Mouse (Mus musculus): ENCODE results near the gene Gse1. TPM values are rescaled to one million over a fixed set of nuclear protein-coding genes. Genes with fewer than 3 reads are reported as not detected.

Gene Gse1
- polyA plus RNA-seq, 1 experiment: 24.0 TPM

DNA sequence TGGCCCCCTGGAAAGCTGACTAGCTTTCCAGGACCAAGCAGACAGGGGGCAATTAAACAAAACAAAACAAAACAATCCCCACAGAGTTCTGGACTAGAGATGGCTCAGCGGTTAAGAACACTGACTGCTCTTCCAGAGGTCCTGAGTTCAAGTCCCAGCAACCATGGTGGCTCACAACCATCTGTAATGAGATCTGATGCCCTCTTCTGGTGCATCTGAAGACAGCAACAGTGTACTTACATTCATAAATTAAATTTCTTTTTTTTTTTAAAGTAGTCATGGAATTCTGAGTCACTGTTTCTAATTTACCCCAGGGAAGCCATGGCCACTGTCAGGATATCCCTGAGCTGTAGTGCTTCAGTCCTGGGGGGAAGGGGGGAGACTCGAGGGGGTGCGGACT is 386.2 kb downstream of the Gse1 start:
- no peak for DNase-seq (ENCODE audit: low read depth)

- DNase-seq (ENCODE audit: low read depth): no peak
Observed at GRCm38 (mm10) chr8:120616663-120617626, 388.7 kb downstream of the Gse1 start.

DNA sequence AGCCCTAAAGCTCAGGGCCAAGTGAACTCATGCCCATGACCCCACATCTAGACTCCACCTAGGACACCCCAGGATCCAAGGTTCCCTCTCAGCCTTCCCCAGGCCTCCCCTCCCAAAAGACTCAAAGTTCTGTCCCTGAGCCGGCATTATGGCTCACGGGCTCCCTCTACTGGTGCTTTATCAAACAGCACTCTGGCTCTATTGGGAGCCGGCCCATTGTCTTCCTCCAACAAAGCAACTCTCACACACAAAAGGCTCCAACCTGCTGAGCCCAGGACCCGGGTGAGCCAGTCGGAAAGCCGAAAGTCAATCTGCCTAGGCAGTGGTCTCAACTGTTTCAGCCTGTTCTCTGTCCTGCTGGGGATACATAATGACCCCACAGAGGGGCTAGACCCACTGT is 389.9 kb downstream of the Gse1 start:
- DNase-seq (ENCODE audit: low read depth): no peak

DNA sequence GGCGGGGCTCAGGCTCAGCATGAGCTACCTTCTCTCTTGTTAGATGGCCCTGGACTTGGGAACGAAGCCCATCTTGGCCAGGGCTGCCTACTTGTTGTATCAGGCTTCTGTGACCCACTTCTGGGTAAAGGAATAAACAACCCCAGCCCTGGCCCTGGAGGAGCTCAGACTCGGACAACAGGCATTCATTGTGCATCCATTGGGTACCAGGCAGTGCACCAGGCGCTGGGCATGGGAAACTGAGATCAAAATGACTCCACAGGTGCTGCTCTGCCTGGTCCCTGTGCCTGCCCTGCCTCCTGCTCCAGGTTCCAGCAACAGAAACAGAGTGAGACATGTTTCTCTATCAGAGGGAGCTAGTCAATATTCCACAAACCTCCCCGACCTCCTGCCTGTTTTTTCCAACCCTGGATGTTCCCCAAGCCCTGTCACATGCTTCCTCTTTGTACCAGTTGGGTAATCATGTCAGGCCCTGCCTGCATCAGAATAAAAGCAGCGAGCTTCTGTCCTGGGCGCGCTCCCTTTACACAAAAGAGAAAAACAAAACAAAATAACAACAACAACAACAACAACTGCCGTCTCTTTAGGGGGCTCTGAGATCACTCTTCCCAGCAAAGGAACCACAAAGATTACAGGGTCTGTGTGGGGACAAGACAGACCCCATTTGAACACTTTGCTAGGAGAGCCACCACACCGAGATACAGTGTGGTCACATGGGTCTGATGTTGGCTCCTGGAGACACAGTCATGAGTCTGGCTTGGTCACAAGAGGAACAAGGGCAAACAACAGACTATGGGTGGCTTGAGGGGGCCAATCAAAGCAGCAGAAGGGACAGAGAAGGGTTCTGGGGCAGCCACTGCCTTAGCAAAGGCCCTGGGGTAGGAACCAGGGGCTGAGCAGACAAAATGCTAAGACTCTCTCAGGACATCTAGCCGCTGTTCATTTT is 391.3 kb downstream of the Gse1 start:
- no peak for DNase-seq (ENCODE audit: low read depth)

DNA sequence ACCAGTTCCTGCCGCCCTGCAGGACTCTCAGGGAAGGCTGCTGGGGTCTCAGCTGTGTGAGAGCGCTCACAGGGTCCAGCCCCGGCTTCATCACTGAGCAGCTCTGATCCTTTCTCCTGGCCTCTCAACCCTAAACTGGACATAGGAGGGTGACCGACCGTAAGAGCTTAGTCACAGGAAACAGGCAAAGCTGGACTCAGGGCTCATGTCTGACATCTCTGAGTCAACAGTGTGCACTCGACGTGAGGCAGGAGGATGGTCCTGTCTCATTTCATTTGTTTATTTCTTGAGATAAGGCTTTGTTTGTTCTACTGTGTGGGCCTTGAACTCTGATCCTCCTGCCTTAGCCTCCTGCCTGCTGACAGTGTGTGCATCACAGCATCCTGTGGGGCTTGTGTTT is 392.2 kb downstream of the Gse1 start:
- no peak for DNase-seq (ENCODE audit: low read depth)

DNA sequence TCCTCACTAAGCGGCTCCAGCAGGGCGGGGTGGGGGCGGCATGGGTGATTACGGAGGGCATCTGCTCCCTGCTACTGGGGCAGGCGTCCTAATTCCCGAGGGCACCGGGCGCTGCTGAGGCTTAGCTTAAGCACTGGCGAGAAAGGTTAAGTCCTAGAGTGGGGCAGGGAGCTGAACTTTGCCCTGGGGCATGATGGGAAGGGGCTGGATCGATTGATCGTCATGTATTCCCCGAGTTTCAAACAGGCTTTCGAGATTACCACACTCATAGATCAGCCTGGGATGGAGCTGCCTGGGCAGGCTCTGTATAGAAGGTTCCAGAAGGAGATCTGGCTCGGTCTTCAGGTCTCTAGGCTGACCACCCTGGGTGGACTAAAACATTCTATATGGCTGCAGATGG is 393.9 kb downstream of the Gse1 start:
- DNase-seq (ENCODE audit: low read depth): no peak

- DNase-seq (ENCODE audit: low read depth): no peak
Observed at GRCm38 (mm10) chr8:120623608-120624007, 395.4 kb downstream of the Gse1 start.

- no peak for DNase-seq (ENCODE audit: low read depth)
Observed at GRCm38 (mm10) chr8:120626461-120626860, 398.2 kb downstream of the Gse1 start.

DNA sequence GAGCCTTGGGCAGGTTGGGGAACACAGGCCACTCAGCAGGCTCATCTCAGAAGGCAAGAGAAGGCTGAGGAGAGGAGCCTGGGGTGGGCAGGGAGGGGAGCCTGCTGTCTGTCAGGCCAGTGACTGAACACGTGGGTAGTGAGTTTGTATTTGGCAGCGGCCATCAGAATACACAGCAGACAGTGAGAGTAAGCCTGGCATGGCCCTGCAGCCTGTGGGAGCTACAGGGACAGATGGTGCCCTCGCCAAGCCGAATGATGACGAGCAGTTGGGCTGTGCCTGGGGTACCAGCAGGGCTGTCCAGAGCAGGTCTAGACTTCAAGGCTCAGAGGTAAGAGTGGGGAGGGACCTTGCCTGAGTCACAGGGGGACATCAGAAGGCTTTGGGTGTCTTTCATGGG is 399.0 kb downstream of the Gse1 start:
- DNase-seq (ENCODE audit: low read depth): no peak

- DNase-seq (ENCODE audit: low read depth): no peak
Observed at GRCm38 (mm10) chr8:120630031-120630430, 401.8 kb downstream of the Gse1 start.

DNA sequence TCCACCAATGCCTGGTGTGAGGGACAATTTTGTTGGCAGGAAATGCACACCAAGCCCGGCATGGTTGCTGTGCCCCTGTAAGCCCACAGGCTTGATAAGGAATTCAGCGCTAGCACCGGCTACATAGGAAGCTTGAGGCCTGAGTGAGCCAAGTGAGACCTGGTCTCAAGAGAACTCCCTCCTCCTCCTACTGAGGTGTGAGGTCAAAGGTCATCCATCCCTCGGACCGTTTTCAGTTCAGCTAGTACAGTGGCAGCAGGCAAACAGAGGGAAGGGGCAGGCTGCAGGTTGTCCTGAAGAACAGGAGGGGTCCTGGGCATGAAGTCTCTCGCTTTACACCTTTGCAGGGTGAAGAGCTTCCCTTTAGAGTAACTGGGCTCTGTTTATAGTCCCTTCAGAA is 402.6 kb downstream of the Gse1 start:
- no peak for DNase-seq (ENCODE audit: low read depth)

Other genes starting within 250 kb of the Gse1 start
- gene Crispld2, start 236.0 kb upstream of the Gse1 start, polyA plus RNA-seq (2012; rRNA removed): 36.5 and 48.8 TPM in 2 replicates
- 53.0 and 62.2 TPM in 2 replicates for gene Zdhhc7, start 127.0 kb upstream of the Gse1 start, polyA plus RNA-seq (2012; rRNA removed)
- 17.9 and 19.8 TPM in 2 replicates for gene 6430548M08Rik, start 114.3 kb upstream of the Gse1 start, polyA plus RNA-seq (2012; rRNA removed)
- 0.77 and 0.88 TPM in 2 replicates for gene Fam92b, start 51.0 kb upstream of the Gse1 start, polyA plus RNA-seq (2012; rRNA removed)